Mouse (Mus musculus) adrenal gland, postnatal 10 days (tissue): ENCODE data around the gene Tbx21. TPM values are rescaled to one million over a fixed set of nuclear protein-coding genes. Genes with fewer than 3 reads are reported as not detected.

ENCODE experiments used
- DNase-seq: peaks from one replicate; pipeline ENCODE4 v3.0.0; 2021; ENCODE audit warnings: mixed read lengths
- total RNA-seq, 2 experiments: library from RNA; stranded (reverse); gene quantifications; 2 replicates each; pipeline ENCODE4 v1.2.3; 2021

Gene Tbx21
- total RNA-seq, 2 experiments from 2014 or later = 0.21 to 0.64 TPM

DNA sequence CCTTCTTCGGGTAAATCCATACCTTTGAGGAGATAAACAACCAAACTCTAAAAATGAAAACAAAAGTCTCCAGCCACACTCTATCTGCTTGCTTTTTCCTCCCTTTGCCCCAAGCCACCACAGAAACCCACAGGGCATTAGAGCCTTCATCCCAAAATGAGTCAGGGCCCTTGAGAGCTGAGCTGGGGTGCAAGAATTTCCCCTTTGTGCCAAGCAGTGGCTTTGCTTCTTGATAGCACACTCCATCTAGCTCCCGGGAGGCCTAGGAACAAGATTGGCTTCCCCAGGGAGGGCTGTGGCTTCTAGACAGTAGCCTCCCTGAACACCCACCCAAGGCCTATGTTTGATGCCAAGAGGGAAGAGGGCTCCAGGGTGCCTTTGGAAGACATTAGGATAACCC is 16.6 kb upstream of the Tbx21 start:
- DNase-seq = no peak

DNA sequence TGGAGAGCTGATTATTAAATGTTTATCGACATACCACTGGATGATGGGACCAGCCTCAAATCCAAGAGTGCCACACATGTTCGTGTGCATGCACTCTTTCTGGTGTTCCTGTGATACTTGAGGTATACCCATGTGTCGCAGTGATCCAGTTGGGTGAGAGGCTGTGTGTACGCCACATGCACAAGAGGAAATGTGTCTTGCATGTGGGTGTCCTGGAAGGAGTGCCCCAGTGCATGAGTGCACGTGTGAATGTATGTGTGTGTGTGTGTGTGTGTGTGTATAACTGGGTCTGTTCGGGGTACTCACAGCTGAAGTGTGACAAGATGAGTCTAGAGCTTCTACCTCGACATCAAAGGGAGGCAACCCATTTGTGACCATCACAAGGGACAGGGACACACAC is 15.2 kb upstream of the Tbx21 start:
- no peak for DNase-seq

DNA sequence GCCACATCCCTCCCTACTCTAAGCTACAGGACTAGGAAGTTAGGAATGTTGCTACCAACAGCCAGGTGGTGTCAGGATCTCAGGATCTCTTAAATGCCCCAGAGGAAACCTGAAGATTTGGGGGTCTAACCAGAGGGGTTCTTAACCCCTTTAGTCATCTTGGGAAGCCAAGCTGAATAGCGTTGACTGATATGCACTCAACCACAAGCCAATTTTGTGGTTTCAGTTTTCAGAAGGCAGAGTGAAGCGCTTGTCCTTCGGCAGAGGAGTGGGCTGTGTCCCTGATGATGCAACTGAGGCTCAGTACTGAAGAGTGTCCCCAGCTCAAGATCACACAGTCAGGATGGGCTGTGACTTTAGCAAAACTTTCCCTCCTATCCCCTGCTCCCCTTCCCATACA is 13.8 kb upstream of the Tbx21 start:
- no peak for DNase-seq

DNA sequence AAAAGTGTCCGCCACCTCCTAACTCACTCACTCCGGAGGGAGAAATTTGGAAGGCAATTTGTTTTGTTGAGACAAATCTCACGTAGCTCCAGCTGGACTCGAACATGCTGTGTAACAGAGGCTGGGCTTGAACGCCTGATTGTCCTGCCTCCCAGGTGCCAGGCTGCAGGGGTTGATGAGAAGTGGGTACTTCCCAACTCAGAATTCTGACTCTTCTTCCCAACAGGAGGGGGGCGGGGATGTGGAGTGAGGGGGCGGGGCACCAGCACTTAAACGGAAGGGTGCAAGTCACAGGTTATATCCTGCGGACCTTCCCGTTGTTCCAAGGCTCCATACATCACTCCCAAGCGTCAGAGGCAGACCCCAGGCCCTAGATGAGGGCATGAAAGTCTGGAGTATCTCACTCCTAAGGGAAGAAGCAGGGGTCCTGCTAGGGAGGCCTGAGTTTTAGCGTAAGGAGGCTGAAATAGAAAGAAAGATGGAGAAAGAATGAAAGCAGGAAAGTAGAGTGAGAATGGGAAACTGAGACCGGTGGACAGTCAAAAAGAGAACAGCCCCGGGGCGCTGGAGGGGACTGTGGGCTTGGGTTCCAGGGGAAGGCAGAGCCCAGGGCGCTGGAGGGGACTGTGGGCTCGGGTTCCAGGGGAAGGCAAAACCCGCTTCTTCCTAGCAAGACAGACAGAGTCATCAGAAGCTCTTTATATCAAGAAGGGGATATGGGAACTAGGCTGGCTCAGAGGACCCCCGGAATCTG is 12.5 kb upstream of the Tbx21 start:
- DNase-seq = no peak

DNA sequence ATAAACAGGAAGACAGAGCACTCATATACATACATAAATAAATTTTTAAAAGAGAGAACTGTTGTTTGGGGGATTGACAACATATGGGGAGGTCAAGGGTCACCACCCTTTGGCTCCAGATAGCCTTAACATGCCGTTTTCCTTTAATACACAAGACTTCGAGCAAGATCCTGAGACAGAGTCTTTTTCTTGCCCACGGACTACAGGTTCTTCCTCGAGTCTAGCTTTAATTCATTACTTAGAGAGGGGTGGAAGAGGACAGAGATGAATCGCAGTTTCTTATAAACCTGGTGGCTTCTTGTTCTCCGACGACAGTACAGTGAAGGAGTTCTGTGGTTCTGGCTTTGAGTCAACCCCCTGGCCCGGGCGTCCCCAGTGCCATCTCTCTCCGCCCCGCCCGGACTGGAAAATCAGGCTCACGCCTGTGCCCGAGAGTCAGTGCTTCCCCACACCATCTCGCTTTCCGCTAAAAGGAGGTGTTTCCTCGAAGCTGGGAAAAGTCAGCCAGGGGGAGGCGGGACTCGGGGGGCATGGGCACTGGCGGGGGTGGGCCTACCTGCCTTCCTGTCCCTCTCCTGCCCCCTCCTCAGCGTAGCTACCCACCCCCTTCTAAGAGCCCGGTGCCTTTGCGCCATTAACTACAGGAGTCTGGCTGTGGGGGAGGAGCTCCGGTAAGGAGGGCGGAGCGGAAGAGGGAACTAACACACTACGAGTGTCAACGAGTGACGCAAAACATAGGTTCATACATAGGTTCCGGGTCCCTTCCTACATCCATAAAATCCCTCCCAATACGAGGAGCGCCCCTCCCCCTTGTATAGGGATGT is 11.7 kb upstream of the Tbx21 start:
- peak; percentile 65 for DNase-seq

DNA sequence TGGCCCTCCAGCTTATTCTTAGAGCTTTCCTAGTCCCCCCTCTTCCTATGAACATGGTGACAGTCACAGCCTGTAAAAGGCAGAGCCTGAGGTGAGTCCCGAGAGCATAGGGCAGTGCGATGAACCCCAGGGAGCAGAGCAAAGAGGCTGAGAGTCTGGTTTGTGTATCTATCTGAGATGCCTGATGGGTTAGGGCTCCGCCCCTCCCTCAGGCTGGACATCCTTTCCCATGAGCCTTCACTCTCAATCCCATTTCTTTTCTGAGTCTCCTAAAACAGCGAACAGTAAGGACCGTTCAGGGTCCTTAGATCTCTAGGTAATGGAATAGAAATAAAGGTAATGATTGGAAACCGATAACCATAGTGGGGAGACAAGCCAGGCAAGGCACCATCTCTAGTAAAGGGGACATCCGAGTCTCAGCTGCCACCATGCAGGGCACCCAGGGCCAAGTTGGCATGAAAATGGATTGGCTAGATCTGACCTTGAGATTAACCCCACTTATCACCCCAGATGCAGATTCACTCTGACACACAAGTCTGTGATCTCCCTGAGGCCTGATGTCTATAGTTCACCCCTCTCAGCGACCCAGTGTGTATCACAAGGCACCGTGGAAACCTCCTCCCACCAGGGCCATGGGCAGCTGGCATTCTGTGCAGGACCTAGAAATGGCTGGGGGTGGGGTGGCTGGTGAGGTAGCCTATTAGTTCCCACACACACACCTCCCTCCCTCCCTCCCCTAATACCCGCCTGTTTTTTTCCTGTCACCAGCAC is 9.3 kb upstream of the Tbx21 start:
- no peak for DNase-seq

DNA sequence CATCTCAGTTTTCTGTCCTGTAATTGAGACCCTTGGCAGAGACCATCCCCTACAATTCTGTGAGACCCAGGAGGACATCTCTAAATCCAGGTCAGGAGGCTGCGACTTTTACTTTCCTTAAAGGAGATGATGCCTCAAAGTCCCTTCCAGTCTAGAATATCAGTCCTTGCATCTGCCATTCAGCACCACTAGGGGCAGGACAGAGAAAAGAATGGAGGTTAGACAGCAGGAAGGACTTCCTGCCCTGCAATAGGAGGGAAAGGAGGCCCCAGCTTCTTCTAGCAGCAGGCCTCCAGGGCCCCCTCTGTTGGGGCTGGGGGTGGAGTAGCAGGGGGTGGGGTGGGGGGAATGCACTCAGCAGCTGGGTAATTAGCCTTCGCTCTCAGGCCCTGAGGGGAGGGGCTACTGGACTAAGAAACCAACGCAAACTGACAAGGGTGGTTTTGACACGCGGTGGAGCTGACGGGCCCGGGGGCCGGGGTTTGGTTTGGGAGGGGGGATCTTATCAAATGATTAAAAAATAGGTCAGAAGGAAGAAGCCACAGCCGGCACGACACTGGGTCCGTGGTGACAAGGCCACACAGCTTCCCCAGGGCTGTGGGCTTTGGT is 8.3 kb upstream of the Tbx21 start:
- no peak for DNase-seq

DNA sequence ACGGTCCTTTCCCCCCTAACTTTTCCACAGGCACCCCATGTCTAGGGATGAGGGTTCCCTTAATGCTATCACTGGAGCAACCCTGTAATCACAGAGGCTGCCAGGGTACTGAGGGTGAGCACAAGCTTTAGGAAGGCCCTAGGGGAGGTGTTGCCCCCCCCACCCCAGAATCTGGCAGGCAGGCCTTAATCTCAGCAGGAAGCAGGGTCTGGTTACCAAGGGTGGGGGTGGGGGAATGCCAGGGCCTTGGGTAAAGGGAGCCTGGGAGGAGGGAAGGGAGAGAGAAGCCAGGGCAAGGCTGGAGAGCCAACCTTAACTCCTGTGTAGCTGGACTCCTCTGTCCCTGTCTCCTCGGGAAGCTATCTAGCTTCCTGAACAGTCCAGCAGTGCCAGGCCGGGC is 5.5 kb upstream of the Tbx21 start:
- DNase-seq = no peak

DNA sequence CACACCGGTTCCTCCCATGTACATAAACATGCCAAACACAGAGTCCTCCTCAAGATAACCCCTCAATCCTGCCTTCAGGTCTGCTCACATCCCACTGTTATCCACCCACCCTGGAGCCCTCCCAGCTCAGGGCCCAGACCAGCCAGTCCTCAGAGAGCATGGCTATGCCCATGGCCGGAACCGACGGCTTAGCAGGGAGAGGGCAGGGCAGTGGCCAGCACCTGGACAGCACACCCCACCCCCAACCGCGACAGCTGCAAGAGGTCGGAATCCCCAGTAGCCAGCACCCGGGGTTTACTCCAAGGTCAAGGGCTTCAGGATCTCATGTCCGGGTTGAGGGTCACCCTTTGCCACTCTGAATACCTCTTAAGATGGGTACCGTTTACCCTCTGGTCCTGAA is 5.1 kb upstream of the Tbx21 start:
- no peak for DNase-seq

DNA sequence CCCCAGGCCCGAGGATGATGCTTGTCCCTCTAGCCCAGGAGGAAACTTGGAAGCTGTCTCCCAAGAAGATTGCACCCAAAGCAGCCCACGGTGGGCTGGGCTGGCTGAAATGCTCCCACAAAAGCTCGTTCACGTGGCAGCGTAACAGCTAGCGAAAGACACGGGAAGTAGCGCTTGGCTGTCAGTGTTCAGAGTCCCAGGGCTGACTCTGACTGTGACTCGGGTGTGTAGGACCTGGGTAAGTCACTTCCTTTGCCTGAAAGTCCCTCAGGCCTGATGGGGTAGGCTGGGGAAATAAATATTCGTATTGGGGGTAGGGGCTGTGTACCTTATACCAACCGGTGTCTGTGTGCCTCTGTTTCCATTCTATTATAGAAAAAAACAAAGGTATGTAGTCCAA is 666 bp upstream of the Tbx21 start:
- no peak for DNase-seq

DNA sequence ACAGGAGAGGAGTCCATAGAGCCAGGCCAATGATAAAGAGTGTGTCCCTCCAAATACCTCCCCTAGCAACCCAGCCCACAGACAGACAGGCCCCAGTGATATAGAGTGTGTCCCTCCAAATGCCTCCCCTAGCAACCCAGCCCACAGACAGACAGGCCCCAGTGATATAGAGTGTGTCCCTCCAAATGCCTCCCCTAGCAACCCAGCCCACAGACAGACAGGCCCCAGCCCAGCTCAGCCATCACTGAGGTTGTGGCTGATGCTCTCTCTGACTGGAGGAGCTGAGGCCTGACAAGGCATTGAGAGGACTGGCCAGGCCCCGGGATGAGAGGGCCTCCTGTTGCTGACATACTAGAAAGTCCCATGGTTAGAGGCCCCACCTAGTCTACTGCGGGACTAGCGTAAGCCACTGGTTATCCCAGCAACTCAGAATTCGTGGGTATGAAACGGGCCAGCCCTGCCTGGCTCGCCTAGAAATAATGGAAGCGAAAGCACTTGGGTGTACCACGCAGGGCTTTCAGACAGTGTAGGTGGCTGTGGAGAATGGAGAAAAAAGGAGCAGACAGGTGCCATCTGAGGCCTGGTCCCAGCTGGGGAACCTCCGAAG is 2.5 kb downstream of the Tbx21 start:
- no peak for DNase-seq

DNA sequence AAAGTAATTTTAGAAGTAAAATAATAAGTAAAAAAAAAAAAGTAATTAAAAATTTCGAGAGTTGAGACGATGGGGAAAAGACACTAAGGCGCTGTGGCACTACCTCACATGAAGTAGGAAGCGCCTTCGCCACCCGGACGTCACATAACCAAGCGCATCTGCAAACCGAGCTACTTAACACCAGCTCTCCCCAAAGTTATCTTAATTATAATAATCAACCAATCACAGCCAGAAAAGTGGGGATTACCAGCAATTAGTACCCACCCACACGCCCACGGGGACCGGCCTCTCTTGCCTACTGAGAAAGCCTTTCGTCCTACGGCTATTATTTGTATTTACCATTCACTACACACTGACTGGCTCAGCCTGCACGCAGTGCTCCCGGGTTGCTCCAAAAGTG is 6.2 kb downstream of the Tbx21 start:
- no peak for DNase-seq

DNA sequence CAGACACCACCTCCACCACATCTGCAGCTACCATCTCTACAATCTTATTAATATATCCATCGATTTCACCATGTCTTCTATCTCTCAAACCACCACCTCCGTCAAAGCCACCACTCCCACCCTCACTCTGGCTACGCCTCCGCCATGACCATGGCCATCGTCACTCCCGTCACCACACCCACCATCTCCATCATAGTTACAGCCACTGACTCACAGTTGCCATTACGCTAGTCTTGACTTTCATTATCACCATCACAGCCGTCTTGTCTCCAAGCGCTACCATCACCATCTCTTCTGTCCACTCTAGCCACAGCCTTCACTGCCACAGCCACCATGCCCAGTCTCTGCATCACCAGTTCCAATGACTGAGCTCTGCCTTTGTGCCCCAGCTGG is 11.0 kb downstream of the Tbx21 start:
- DNase-seq = no peak

DNA sequence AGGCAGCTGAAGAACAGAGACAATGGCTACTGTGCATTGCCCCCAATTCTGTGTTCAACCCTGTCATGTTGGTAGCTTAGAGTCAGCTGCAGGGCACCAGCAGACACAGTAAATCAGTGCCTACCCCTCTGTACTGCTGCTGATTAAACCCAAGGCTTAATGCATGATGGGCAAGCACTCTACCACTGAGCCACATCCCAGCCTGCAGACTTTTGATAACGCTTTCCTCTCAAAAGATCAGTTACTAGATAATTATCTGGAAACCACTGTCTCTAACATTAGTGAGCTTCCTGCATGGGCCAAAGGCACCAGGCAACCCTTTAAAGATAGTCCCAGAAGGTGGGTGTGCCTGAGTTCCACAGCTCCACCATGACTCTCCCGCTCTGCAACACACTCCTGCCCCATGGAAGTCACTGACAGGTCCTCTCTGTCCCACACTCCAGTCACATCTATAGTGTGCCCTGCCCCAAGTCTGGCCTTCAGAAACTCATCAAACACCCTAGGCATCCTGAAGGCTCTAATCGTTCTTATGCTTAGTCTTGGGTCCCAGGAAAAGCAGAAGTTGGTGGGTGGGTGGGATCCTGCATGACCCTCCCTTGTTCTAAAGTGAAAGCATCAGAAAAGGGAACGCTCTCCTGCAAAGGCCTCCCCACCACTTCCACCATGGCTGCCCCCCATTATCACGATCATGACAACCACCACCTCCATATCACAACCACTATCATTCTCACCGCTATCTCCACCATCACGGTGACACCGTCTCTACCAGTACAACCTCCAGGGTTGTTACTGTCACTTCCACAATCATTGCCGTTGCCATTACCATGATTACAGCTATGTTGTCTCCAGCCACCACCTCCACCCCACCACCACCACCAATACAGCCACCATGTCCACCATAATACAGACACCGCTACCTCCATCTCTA is 11.7 kb downstream of the Tbx21 start:
- no peak for DNase-seq

DNA sequence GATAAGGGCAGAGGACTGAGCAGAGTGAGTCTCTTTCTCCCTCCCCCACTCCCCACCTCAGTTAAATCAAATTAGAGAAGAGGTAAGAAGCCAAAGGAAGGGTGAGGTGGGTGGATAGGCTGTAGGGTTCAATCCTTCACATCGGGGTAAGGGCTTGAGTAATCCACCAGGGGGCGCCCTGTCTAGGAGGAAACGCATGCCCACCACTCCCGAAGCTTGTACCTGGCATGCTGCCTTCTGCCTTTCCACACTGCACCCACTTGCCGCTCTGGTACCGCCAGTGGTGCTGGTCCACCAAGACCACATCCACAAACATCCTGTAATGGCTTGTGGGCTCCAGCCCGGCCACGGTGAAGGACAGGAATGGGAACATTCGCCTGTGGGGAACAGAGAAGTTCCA is 13.4 kb downstream of the Tbx21 start:
- DNase-seq = peak; percentile 86

DNA sequence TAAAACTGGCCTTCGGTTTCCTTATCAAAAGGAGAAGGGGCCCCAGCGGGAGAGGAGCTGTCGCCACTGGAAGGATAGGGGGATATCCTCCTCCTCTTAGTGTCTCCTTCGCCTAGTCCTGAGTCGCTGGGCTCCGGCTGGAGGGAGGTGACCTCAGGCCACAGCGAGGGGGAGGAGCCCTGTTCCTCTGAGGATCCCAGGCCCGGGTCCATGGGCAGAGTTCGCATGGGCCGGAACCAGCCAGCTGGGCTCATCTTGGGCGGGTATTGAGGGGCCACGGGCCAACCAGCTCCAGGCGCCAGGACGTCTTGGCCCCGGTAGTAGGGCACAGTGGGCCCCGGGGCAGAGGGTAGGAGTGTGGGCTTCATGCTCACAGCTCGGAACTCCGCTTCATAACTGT is 16.3 kb downstream of the Tbx21 start:
- peak; percentile 57 for DNase-seq

DNA sequence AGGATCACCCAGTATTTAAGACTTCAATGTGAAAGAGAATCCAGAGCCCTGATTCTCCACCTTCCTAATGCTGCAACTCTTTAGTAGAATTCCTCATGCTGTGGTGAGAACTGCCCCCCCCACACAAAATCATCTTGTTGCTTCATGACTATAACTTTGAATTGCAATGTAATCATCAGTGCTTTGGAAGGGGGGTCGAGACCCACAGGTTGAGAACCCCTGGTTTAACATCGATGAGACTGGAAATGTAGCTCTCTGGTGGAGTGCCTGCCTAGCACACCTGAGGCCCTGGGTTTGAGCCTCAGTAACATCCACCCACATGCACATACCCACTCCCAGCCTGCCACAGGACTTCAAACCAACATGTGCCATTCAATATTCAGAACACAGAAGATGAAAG is 20.5 kb downstream of the Tbx21 start:
- DNase-seq = no peak

DNA sequence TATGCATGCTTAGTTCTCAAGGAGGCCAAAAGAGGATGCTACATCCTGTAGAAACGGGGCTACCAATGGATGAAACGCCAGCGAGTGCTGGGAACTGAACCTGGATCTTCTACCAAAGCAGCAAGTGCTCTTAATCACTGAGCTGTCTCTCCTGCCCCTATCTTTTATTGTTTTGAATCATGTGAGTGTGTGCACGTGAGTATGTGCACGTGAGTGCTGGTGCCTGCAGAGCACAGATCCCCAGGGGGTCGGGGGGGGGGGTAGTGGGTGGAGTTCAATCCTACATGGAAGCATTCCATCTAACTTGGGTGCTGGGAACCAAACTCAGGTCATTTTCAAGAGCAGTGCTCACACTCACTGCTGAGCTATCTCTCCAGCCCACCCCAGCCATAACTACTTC is 28.8 kb downstream of the Tbx21 start:
- no peak for DNase-seq

DNA sequence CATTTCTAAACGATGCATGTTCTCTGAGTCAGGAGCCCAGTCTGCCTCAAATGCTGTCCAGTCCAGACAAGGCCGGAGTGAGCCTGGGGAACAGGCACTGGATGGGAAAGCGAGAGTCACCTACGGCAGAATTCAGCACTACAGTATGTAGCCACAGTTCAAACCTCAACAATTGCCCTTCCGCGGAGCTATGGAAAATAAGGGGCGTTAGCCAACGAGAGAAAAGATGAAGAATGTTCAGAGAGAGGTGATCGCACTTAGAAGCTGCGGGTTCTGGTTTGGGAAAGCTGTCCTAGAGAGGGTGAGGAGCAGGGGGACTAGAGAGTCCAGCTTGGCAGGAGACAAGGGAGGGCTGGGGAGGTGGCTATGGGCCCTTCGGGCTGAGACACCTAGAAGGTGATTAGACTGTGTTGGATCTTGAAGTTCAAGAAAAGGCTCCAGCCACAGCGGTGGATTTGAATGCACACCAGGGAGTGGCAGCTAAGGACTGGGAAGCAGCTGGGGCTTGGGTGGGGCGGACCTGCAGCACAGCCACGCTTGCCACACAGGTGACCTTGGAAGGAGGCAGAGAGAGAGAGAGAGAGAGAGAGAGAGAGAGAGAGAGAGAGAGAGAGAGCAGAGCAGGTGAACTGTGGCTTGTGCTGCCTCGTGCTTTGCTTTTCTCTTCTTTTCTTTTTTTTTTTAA is 30.2 kb downstream of the Tbx21 start:
- DNase-seq = no peak

DNA sequence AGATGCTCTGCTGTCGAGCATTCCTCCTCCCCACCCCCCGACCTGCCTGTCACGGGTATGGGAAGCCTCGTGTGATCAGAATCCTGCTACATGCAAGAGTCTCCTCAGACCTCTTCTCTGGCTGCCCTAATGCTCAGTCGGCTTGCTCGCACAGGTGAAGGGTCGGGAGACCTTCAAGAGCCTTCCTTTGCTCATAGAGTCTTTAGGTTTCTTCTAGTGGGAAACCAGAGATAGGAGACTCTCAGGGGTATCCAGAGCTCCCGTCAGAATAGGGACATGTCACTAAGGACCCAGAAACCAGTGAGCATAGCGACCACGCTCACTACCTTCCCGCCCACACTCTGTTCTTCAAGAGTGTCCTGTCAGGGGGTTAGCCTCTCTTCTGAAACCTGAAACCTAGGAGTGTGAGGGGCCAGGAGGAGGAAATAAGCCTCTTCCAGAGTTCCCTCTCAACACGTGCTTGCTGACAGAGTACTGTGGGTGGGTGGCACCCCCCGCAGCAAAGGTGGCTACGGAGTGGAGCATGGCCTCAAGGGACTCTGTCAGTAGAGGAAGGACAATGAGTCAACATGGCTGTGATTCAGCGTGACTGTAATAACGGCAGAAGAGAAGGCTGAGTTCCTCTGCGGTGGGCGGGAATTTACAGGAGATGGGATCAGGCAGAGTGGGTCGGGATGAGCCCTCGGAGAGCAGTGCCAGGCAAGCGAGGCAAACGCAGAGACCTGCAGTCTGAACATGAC is 31.6 kb downstream of the Tbx21 start:
- peak; percentile 47 for DNase-seq
